Mouse (Mus musculus): ENCODE measurements around the gene Rasl12. TPM values are rescaled to one million over a fixed set of nuclear protein-coding genes. Genes with fewer than 3 reads are reported as not detected.

Rasl12 gene
- total and polyA plus RNA-seq, 2 experiments from 2014 or later = 7.9 to 8.5 TPM

DNA sequence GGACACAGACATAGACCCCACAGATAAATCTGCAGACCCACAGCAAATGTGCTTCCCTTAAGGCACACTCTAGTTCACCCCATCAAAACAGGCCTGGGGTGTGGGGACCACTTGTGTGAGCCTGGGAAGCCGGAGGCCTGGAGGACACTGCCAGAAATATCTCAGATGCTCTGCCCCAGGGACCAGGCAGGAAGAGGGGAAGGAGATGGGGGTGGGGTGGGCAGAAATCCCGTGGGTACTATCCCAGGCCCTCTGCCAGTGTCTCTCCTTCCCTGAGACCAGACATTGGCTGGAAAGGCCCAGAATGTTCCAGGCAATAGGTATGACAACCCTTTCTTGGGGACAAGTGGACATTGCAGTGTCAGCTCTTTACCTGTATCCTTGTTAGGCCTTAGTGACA lies 4.7 kb upstream of the Rasl12 start:
- TF ChIP-seq EP300 (IDR thresholded peaks at IDR 0.05; ENCODE audit: low read depth) (no peak), CTCF (IDR thresholded peaks at IDR 0.05; ENCODE audit: low read depth) (no peak)
- H3K9ac ChIP-seq (replicated peaks; ENCODE audit: low read depth, low read length) = no peak overlapping the region
- H3K4me1 ChIP-seq (ENCODE audit: control insufficient read depth, insufficient read depth) = peaks cover 7% of the 10 kb centered on the region; the same call in 1 of the 2 replicates
- 21% methylated on average over 2 of the region's 2 CpGs for WGBS
- no peaks in the 10 kb centered on the region for H3K36me3 ChIP-seq (replicated peaks; ENCODE audit: control insufficient read depth, insufficient read depth, low read length)
- peak overlapping the region; percentile 5; the same call in 1 of the 2 replicates for H3K27ac ChIP-seq (ENCODE audit: low read depth)
- DNase-seq (ENCODE audit: low spot score) (no peak), ATAC-seq (ENCODE audit: insufficient read depth, low read depth) (no peak)
- H3K4me3 ChIP-seq (ENCODE audit: low read depth, low read length) = no peak overlapping the region
- H3K27me3 ChIP-seq (ENCODE audit: control insufficient read depth, insufficient read depth, low read length) = peaks cover 18% of the 10 kb centered on the region
- H3K9me3 ChIP-seq (replicated peaks; ENCODE audit: control insufficient read depth, low read length) = no peaks in the 10 kb centered on the region
- H3K4me2 ChIP-seq (ENCODE audit: low read depth, low read length) = no peak overlapping the region

DNA sequence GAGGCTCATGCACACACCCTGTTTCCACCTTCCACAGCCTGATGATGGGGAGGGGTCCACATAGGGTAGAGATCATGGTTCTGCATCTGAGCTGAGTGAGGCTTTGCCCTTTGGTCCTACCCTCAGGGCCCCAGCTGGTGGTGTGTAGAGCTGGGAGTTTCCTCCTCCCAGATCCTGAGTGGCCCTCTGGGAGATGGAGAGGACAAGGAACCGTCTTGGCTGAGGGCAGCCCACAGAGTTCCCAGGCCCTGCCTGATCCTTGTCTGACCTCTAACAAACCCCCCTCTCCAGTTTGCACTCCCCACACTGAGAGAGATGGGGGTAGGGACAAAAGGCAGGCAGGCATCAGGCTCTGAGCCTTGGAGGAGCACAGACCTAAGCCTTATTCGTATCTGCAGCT lies 3.9 kb upstream of the Rasl12 start:
- DNase-seq (ENCODE audit: low spot score) (no peak), ATAC-seq (ENCODE audit: insufficient read depth, low read depth) (no peak)
- H3K27ac ChIP-seq (ENCODE audit: low read depth) = no peak overlapping the region

DNA sequence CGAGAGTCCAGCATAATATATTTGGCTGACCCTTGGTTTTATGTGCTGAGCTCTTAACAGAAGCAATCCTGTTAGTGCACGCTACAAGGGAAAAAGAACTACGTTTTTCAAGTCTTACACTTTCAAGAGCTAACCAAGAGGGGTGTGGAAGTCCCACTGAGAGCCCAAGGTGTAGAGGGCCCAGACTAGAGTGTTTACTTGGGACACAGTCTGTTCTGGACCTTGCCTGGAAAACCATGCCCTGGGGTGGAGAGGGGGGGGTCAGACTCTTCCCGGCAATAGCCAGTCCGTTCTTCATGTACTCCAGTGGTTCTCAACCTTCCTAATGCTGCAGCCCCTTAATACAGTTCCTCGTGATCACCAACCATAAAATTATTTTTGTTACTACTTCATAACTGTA lies 1.6 kb downstream of the Rasl12 start:
- H3K4me1 ChIP-seq (ENCODE audit: control insufficient read depth, insufficient read depth) = peaks cover 2% of the 10 kb centered on the region; the same call in 1 of the 2 replicates
- TF ChIP-seq CTCF (IDR thresholded peaks at IDR 0.05; ENCODE audit: low read depth) (no peak), EP300 (IDR thresholded peaks at IDR 0.05; ENCODE audit: low read depth) (no peak)
- H3K27ac ChIP-seq (ENCODE audit: low read depth) = no peak overlapping the region
- H3K36me3 ChIP-seq (replicated peaks; ENCODE audit: control insufficient read depth, insufficient read depth, low read length) = no peaks in the 10 kb centered on the region
- no peaks in the 10 kb centered on the region for H3K9me3 ChIP-seq (replicated peaks; ENCODE audit: control insufficient read depth, low read length)
- no peak overlapping the region for H3K9ac ChIP-seq (replicated peaks; ENCODE audit: low read depth, low read length)
- 0 out of 2 replicates have a peak, but pooled peaks cover 4% of the 10 kb centered on the region for H3K27me3 ChIP-seq (ENCODE audit: control insufficient read depth, insufficient read depth, low read length)
- ATAC-seq (ENCODE audit: insufficient read depth, low read depth) (no peak), DNase-seq (ENCODE audit: low spot score) (no peak)
- H3K4me3 ChIP-seq (ENCODE audit: low read depth, low read length) = 0 out of 2 replicates have a peak overlapping the region, but pooled peaks have one; percentile 7
- no peak overlapping the region for H3K4me2 ChIP-seq (ENCODE audit: low read depth, low read length)
- 83% methylated on average over 6 of the region's 6 CpGs for WGBS

More for the DNA sequence above, 3.9 kb upstream of the Rasl12 start:
- TF ChIP-seq EP300 (IDR thresholded peaks at IDR 0.05; ENCODE audit: low read depth) = no peak
- no peak for TF ChIP-seq CTCF (IDR thresholded peaks at IDR 0.05; ENCODE audit: low read depth)
- peaks cover 7% of the 10 kb centered on the region; the same call in 1 of the 2 replicates for H3K4me1 ChIP-seq (ENCODE audit: control insufficient read depth, insufficient read depth)
- no peak overlapping the region for H3K9ac ChIP-seq (replicated peaks; ENCODE audit: low read depth, low read length)
- WGBS = 52% methylated on average over 2 of the region's 2 CpGs
- H3K4me3 ChIP-seq (ENCODE audit: low read depth, low read length) = no peak overlapping the region
- no peak overlapping the region for H3K4me2 ChIP-seq (ENCODE audit: low read depth, low read length)
- no peaks in the 10 kb centered on the region for H3K9me3 ChIP-seq (replicated peaks; ENCODE audit: control insufficient read depth, low read length)
- peaks cover 23% of the 10 kb centered on the region for H3K27me3 ChIP-seq (ENCODE audit: control insufficient read depth, insufficient read depth, low read length)
- no peaks in the 10 kb centered on the region for H3K36me3 ChIP-seq (replicated peaks; ENCODE audit: control insufficient read depth, insufficient read depth, low read length)

DNA sequence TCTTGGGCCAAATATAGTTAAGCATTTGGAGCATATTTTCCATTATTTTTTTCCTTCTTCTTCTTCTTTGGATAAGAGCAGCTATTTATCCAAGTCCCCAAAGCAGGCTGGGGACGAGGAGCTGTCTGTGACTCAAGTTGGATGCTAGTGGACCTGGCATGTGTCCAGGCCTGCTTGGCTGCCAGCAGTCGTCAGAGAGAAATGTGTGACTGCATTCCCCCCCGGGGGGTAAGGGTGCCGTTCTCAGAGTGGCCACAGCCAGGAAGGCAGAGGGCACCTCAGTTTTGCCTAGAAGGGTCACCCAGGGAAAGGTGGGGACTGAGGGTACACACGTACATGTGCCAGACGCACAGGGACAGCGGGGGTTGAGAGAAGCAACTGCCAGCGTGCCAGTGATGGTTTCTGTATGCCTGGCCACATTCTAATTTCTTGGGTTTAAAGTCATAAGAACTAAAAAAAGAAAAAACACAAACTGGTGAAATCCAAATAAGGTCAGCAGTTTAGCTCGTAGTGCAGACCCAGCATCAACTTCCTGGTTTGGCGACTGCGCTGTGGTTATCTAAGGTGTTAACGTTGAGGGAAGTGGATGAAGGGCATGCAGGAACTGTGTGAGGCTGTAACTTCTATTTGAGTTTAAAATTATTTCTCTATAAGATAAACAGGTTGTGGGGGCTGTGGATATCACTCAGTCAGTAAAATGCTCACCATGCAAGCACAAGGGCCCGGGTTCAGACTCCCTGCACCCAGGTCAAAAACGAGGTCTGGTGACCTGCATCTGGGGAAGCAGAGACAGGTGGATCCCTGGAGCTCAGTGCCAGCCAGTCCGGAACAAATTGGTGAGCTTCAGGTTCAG lies 6.3 kb downstream of the Rasl12 start:
- Histone ChIP-seq H3K4me2 (ENCODE audit: low read depth, low read length) (peak overlapping the region; percentile 48), H3K4me1 (ENCODE audit: control insufficient read depth, insufficient read depth) (peaks cover 3% of the 10 kb centered on the region; the same call in 1 of the 2 replicates), H3K9me3 (replicated peaks; ENCODE audit: control insufficient read depth, low read length) (no peaks in the 10 kb centered on the region), H3K36me3 (replicated peaks; ENCODE audit: control insufficient read depth, insufficient read depth, low read length) (no peaks in the 10 kb centered on the region), H3K27ac (ENCODE audit: low read depth) (peak overlapping the region; percentile 21; the same call in 1 of the 2 replicates), H3K27me3 (ENCODE audit: control insufficient read depth, insufficient read depth, low read length) (no peaks in the 10 kb centered on the region), H3K9ac (replicated peaks; ENCODE audit: low read depth, low read length) (no peak overlapping the region), H3K4me3 (ENCODE audit: low read depth, low read length) (peak overlapping the region; percentile 17)
- ATAC-seq (ENCODE audit: insufficient read depth, low read depth) = peak; percentile 62
- peak; percentile 84 for DNase-seq (ENCODE audit: low spot score)
- WGBS = 31% methylated on average over 15 of the region's 15 CpGs
- TF ChIP-seq CTCF (IDR thresholded peaks at IDR 0.05; ENCODE audit: low read depth) = no peak
- TF ChIP-seq EP300 (IDR thresholded peaks at IDR 0.05; ENCODE audit: low read depth) = no peak

DNA sequence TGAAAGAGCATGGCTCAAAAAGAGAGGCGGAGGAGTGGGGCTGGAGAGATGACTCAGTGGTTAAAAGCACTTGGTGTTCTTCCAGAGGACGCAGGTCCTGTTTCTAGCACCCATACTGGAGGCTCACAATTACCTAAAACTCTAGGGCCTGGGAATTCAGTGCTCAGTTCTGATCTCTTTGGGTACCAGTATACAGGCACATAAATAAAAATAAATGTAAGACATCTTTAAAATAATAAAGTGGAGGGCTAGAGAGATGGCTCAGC lies 6.8 kb downstream of the Rasl12 start:
- DNase-seq (ENCODE audit: low spot score) (no peak), ATAC-seq (ENCODE audit: insufficient read depth, low read depth) (no peak)
- H3K4me1 ChIP-seq (ENCODE audit: control insufficient read depth, insufficient read depth) = peaks cover 3% of the 10 kb centered on the region; the same call in 1 of the 2 replicates
- WGBS = 67% methylated on average over 2 of the region's 2 CpGs
- H3K9me3 ChIP-seq (replicated peaks; ENCODE audit: control insufficient read depth, low read length) = no peaks in the 10 kb centered on the region
- H3K9ac ChIP-seq (replicated peaks; ENCODE audit: low read depth, low read length) = no peak overlapping the region
- H3K27me3 ChIP-seq (ENCODE audit: control insufficient read depth, insufficient read depth, low read length) = no peaks in the 10 kb centered on the region
- H3K27ac ChIP-seq (ENCODE audit: low read depth) = no peak overlapping the region
- H3K4me3 ChIP-seq (ENCODE audit: low read depth, low read length) = no peak overlapping the region
- no peak for TF ChIP-seq EP300 (IDR thresholded peaks at IDR 0.05; ENCODE audit: low read depth)
- TF ChIP-seq CTCF (IDR thresholded peaks at IDR 0.05; ENCODE audit: low read depth) = no peak
- no peak overlapping the region for H3K4me2 ChIP-seq (ENCODE audit: low read depth, low read length)
- no peaks in the 10 kb centered on the region for H3K36me3 ChIP-seq (replicated peaks; ENCODE audit: control insufficient read depth, insufficient read depth, low read length)
